Mouse (Mus musculus) frontal cortex, adult 2 months (tissue): Measurements from ENCODE around the gene Lrtm2. TPM values are rescaled to one million over a fixed set of nuclear protein-coding genes. Genes with fewer than 3 reads are reported as not detected.

Experiments used
- DNase-seq, 2 experiments: peaks; one replicate each; pipeline ENCODE4 v3.0.0; 2022; ENCODE audit warnings: low spot score in 1 of 2; ENCODE audit errors: extremely low spot score in 1 of 2
- polyA plus RNA-seq: library from polyadenylated mRNA; depleted of rRNA; stranded (reverse); fragments of >200 nt; gene quantifications from 2 replicates; pipeline ENCODE4 v1.2.3, GENCODE M21; 2012

Gene Lrtm2
- polyA plus RNA-seq, 1 experiment, result 55.9 TPM

GRCm38 (mm10) chr6:119337287-119337686, 6.7 kb upstream of the Lrtm2 start:
- no peak for DNase-seq

DNA sequence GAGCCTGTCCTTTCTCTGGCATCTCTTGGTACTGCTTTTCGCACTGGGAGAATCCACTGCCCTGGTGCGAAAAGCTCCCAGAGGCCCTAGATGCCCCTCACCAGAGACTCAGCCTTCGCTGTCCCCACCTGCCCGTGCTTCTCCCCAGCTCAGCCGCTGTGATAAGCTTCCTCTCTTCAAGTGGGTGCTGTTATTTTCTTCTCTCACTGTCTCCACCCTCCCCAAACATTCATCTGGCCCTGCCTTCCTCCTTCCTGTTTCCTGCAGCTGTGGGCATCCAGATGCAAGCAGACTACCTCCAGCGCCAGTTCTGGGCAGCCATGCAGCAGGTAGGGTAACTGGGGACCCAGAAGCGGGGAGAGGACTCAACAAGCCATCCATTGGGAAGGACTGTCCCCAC, 5.6 kb upstream of the Lrtm2 start:
- no peak for DNase-seq

- no peak for DNase-seq
Observed at GRCm38 (mm10) chr6:119333831-119334230, 3.3 kb upstream of the Lrtm2 start.

DNA sequence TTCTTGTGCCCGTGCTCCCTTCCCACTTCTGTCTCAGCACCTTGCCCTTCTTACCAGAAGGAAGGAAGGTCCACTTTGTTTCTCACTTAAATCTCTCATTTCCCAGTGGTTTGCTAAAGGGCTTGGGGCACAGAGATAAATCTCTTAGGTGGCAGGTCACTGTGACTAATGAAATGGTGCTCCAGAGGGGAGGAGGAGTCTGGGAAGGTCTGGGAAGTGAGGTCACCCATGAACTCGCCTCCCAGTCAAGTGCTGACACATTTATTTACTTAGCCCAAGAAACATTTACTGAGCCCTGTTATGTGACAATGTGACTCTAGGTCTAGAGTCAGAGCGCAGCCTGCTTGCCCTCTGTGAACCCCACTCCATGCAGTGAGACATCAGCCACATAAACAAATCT, 2.6 kb upstream of the Lrtm2 start:
- DNase-seq, result no peak

GRCm38 (mm10) chr6:119332111-119332510, 1.5 kb upstream of the Lrtm2 start:
- no peak for DNase-seq

GRCm38 (mm10) chr6:119329936-119330335, 630 bp downstream of the Lrtm2 start:
- DNase-seq, result peak in 1 of 2 experiments; percentile 54

- DNase-seq, result peak; percentile 90 to 92
Observed at GRCm38 (mm10) chr6:119329215-119329714, 1.3 kb downstream of the Lrtm2 start.

DNA sequence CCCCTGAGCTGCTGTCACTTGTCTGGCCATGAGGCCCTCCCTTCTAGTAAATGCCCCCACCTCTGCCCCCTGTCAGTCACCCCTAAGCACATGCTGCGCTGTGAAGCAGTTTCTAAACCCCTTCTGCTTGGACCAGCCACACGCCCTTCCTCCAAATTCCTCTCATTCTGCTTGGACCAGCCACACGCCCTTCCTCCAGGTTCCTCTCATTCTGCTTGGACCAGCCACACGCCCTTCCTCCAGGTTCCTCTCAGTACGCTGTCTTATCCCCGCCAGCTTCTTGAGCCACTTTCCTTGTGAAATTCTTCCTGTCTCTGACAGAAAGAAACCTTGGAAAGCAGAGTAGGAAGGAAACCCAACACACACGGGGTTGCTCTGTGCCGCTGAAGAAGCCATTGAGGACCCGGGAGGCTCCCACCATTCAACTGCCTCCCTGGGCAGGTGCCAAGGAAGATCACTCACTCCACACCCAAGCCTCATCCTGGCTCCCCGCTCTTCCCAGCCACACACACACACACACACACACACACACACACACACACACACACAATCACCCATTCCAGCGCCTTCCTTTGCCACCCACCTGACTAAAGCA, 1.9 kb downstream of the Lrtm2 start:
- peak in 1 of 2 experiments; percentile 49 for DNase-seq

- no peak for DNase-seq
Observed at GRCm38 (mm10) chr6:119326541-119326940, 4.0 kb downstream of the Lrtm2 start.

DNA sequence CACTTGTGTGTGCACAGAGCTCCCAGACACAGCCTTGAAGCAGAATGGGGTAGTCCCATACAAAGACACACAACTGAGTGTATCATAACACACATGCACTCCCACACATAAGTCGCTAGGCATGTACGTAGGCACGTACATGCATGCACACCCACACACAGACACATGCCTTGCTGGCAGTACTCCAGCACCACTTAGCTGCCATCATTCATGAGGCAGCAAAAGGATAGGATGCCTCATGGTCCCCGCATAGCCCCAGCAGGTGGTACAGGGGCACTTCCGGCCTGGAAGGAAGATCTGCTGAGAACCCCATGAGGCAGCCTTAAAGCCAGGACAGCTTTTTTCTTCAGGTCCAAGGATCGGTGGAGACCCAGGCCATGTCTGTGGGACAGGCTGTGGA, 4.6 kb downstream of the Lrtm2 start:
- peak in 1 of 2 experiments; percentile 45 for DNase-seq

- DNase-seq, result no peak
Observed at GRCm38 (mm10) chr6:119324776-119325175, 5.8 kb downstream of the Lrtm2 start.

- DNase-seq, result peak in 1 of 2 experiments; percentile 42
Observed at GRCm38 (mm10) chr6:119321752-119322151, 8.8 kb downstream of the Lrtm2 start.

DNA sequence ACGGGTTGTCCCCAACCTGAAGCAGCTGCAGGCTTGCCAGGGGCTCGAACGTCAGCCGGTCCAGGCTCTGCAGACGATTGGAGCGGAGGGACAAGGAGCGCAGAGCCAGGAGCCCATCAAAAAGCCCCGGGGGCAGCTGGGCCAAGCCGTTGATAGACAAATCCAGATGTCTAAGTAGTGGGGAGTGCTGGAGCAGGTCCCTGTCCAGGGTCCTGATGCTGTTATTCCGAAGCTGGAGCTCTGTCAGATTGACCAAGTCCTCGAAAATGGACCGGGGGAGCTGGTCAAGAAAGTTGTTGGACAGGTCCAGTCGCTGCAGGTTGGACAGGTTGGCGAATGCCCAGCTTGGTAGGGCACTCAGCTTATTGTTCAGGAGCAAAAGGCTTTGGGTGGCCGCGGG, 10.1 kb downstream of the Lrtm2 start:
- DNase-seq, result no peak

- peak in 1 of 2 experiments; percentile 54 for DNase-seq
Observed at GRCm38 (mm10) chr6:119319358-119319757, 11.2 kb downstream of the Lrtm2 start.

GRCm38 (mm10) chr6:119318732-119319131, 11.8 kb downstream of the Lrtm2 start:
- peak in 1 of 2 experiments; percentile 46 for DNase-seq

GRCm38 (mm10) chr6:119314751-119315476, 15.7 kb downstream of the Lrtm2 start:
- peak in 1 of 2 experiments; percentile 58 for DNase-seq

- DNase-seq, result peak in 1 of 2 experiments; percentile 67
Observed at GRCm38 (mm10) chr6:119313588-119314375, 16.8 kb downstream of the Lrtm2 start.

DNA sequence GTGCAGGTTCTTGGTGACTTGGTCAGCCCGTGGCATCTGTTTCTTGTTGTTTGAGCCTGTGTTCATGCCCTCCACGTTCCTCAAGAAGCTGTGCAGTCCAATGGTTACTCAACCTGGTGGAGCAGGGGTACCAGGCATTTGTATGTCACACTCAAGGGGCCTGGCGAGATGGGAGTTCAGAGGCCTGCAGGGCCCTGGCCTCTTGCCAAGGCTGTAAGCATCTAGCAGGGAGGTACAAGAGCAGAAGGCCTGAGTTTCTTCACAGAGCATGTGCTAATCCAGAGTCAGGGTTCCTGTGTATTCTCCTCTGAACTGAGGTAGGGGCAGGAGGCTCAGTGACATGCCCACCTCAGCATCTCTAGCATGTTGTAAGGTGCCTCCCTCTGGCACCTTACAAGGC, 17.5 kb downstream of the Lrtm2 start:
- DNase-seq, result no peak

- no peak for DNase-seq
Observed at GRCm38 (mm10) chr6:119312381-119312780, 18.2 kb downstream of the Lrtm2 start.

DNA sequence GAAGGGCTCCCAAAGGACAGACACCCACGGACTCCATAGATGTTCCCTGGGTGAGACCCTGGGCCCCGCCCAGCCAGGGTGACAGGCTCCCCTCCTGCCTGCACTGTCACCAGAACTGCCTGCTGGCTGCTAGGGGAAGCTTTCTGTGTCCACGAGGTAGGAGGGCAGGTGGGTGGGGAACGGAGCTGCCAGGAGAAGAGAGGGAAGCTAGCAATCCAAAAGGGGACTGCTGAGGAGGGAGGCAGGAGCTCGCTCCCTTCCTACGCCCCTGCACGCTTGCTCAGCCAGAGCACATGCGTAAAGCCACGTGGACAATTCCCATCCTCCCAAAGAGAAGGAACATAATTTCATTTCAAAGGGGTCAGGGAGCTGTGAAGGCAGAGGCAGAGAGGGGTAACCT, 20.4 kb downstream of the Lrtm2 start:
- peak; percentile 78 to 81 for DNase-seq

DNA sequence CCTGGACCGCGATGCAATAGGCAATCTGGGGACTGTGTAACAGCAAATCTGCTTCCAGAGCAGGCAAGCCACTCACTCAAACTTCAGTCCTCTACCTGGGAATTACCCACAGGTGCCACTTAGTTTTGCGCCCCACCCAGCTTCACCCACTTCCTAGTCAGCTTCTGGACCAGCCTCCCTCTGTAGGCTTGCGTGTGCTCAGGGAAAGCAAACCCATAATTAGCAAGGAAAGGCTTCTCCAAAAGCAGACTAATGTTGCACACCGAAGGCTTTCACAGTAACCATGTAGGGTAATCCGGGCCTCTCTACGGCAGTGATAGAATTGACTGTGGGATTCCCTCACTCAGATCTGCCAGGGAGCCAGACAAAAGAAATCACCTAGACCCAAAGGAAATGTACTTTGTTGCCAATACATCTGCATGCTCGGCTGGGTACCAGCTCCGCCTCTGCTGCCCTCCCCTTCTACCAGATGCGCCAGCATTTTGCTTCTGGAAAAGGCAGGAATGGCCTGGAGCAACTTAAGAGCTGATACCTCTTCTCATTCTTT, 22.6 kb downstream of the Lrtm2 start:
- peak in 1 of 2 experiments; percentile 48 for DNase-seq
